Mouse (Mus musculus) liver, embryonic 14 days (tissue): Measurements from ENCODE around the gene Olfr323. TPM values are rescaled to one million over a fixed set of nuclear protein-coding genes. Genes with fewer than 3 reads are reported as not detected.

Experiments
- polyA plus RNA-seq: library from polyadenylated mRNA; depleted of rRNA; stranded (reverse); fragments of >200 nt; gene quantifications from 2 replicates; pipeline ENCODE4 v1.2.3, GENCODE M21; 2012; rRNA removed

Olfr323 gene
- not detected in 2 replicates for polyA plus RNA-seq

DNA sequence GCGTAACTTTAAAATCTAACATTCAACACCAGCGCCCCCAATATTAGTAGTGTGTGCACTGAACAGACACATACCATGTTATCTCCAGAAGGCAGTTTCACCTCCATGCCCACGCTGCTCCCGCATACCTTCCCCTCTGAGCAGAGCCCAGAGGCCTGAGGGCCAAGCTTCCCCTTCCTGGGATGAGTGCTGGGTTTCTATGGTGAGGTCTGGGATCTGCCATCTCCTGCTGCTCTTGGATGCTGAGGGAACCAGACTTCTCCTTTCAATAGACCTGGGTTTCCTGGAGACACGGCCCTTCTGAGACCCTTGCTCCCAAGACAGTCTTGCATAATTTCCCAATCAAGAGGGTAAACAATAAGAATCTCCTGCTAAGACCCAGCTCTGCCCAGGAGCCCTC lies at the start of gene Olfr323:
Gene Olfr323, minus strand, starts transcription at position 101 of the 400 bp plus-strand sequence.

DNA sequence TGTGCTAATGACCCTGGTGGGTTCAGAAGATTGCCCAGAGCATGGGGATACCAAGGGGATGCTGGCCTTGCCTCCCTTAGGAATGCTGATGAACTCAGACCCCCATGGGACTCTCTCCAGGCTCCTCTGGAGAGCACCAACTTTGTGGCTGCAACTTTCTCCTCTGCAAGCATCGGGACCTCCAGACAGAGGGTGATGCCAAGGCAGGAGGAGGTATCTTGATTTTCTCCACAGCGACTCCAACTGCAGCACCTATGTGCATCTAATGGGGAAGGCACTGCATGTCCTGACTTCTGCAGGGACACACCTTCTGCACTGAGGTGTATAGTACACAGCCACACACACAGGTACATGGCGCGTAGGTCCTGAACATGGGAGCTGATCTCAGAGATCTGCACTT lies 28.3 kb upstream of the Olfr323 start, which contains the start of gene Olfr322:
Gene Olfr322, plus strand, starts transcription at position 187 of the 400 bp plus-strand sequence.

DNA sequence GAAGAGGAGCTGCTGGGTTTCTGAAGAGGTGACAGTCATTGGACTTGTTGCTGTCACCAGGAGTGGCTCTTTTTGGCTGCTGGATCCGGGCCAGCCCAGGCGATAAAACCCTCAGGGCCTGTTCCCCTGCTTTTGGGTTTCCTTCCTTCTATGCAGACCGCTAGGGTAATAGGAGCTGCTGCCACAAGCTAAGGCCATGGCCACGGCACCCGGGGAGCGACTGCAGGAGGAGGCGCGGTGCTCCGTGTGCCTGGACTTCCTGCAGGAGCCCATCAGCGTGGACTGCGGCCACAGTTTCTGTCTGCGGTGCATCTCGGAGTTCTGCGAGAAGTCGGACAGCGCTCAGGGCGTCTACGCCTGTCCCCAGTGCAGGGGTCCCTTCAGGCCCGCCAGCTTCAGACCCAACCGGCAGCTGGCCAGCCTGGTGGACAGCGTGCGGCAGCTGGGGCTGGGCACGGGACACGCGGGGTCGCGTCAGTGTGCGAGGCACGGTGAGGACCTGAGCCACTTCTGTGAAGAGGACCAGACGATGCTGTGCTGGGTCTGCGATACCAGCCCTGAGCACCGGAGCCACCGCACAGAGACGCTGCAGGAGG lies 10.1 kb upstream of the Olfr323 start, which contains the start of gene Trim58:
Gene Trim58, plus strand, starts transcription at position 194 of the 596 bp plus-strand sequence.

DNA sequence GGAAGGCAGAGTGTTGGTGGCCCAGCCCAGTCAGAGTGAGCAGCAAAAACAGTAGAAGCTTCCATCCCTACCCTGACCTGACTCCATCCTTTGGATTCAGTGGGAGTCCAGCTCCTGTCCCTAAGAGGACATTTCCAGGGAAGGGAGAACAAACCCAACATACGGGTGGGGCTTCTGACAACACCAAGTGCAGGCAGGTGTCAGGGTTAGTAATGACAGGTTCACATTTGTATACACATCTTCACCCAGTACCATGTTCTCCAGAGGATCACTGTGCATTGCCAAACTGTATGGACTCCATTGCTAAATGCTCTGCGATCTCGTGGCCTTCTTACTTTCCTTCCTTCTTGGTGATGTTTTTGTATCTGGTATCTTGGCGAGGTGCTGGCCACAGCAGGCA lies 14.3 kb downstream of the Olfr323 start, which contains the start of gene 2210407C18Rik:
Gene 2210407C18Rik, minus strand, starts transcription at position 101 of the 400 bp plus-strand sequence.

DNA sequence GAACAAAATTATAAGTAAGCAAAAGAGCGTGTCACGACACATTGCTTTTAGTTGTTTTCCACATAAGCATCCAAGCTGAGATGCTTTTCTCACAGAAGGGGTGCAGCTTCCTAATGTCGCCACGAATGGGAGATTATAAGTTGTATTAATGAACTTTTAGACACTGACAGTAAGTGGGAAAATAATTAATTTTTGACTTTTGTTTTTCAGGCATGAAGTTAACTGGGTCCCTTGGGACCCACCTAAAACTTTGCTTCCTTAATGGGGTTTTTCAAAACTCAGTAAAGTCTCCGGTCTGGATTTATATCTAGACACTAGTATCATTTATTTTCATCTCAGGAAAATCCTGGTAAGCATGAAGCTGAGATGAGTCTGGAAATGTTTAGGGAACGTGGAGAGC lies 35.5 kb downstream of the Olfr323 start, which contains the start of gene Olfr324:
Gene Olfr324, plus strand, starts transcription at position 301 of the 400 bp plus-strand sequence.

DNA sequence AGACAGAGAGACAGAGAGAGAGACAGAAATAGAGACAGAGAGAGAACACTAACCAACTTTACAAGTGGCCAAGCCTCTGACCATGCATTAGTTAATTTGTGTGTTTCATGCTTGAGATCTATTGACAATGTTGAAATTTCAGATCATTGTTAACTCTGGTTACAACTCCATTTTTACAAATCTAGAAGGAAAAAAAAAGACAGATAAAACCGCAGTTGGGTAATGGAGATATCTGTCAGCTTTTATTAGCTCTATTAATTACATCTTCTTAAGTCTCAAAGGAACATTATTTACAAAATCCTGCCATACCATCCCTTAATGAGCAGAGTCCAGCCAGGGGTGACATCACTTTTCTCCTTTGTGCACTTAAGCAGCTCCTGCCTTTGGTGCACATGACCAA lies 52.9 kb downstream of the Olfr323 start, which contains the start of gene Olfr325:
Gene Olfr325, plus strand, starts transcription at position 301 of the 400 bp plus-strand sequence.

Other genes with a start within 250 kb of the Olfr323 start
- gene 1810065E05Rik, start 209.4 kb downstream of the Olfr323 start, polyA plus RNA-seq = not detected in 2 replicates
- gene Gm12253, start 197.9 kb downstream of the Olfr323 start, polyA plus RNA-seq = not detected in 2 replicates
- gene Lypd9, start 177.6 kb downstream of the Olfr323 start, polyA plus RNA-seq = not detected in 2 replicates
- gene Olfr30, start 168.2 kb downstream of the Olfr323 start, polyA plus RNA-seq = not detected in 2 replicates
- gene Olfr332, start 137.9 kb downstream of the Olfr323 start, polyA plus RNA-seq = not detected in 2 replicates
- gene Olfr331, start 127.9 kb downstream of the Olfr323 start, polyA plus RNA-seq = not detected in 2 replicates
- not detected in 2 replicates for gene Olfr330, start 95.7 kb downstream of the Olfr323 start, polyA plus RNA-seq
- gene Olfr329-ps, start 84.1 kb downstream of the Olfr323 start, polyA plus RNA-seq = not detected in 2 replicates
- gene Olfr328, start 74.9 kb downstream of the Olfr323 start, polyA plus RNA-seq = not detected in 2 replicates
- not detected in 2 replicates for gene Olfr224, start 59.9 kb downstream of the Olfr323 start, polyA plus RNA-seq
- not detected in 2 replicates for gene Olfr325, start 52.8 kb downstream of the Olfr323 start, polyA plus RNA-seq
- gene Olfr324, start 35.4 kb downstream of the Olfr323 start, polyA plus RNA-seq = not detected in 2 replicates
- not detected in 2 replicates for gene 2210407C18Rik, start 14.4 kb downstream of the Olfr323 start, polyA plus RNA-seq
- 8.3 and 10.1 TPM in 2 replicates for gene Trim58, start 10.0 kb upstream of the Olfr323 start, polyA plus RNA-seq
- 0.03 TPM in 2 replicates for gene Olfr322, start 28.3 kb upstream of the Olfr323 start, polyA plus RNA-seq
- gene Olfr320, start 50.6 kb upstream of the Olfr323 start, polyA plus RNA-seq = not detected in 2 replicates
- gene Olfr319, start 68.7 kb upstream of the Olfr323 start, polyA plus RNA-seq = not detected in 2 replicates
- not detected in 2 replicates for gene Olfr318, start 93.5 kb upstream of the Olfr323 start, polyA plus RNA-seq
- not detected in 2 replicates for gene Olfr317, start 108.7 kb upstream of the Olfr323 start, polyA plus RNA-seq
- gene Olfr316, start 122.2 kb upstream of the Olfr323 start, polyA plus RNA-seq = not detected in 2 replicates
- gene Olfr315, start 142.7 kb upstream of the Olfr323 start, polyA plus RNA-seq = not detected in 2 replicates
- not detected in 2 replicates for gene Olfr314, start 152.5 kb upstream of the Olfr323 start, polyA plus RNA-seq
- gene Fam183b, start 171.5 kb upstream of the Olfr323 start, polyA plus RNA-seq = 0.07 TPM in 1 of 2 replicates, not detected in the other
- not detected in 2 replicates for gene Olfr313, start 184.5 kb upstream of the Olfr323 start, polyA plus RNA-seq
- not detected in 2 replicates for gene Olfr312, start 198.7 kb upstream of the Olfr323 start, polyA plus RNA-seq
- not detected in 2 replicates for gene Olfr311, start 208.8 kb upstream of the Olfr323 start, polyA plus RNA-seq
- 2.5 and 2.6 TPM in 2 replicates for gene Gm12258, start 216.7 kb upstream of the Olfr323 start, polyA plus RNA-seq
- gene 2810021J22Rik, start 236.7 kb upstream of the Olfr323 start, polyA plus RNA-seq = 1.6 and 1.8 TPM in 2 replicates